Mouse (Mus musculus): ENCODE data around the gene Nhsl2. TPM values are rescaled to one million over a fixed set of nuclear protein-coding genes. Genes with fewer than 3 reads are reported as not detected.

The Nhsl2 gene
- polyA plus RNA-seq, 1 experiment = 10.9 TPM

GRCm38 (mm10) chrX:102065213-102065775, 216.1 kb downstream of the Nhsl2 start:
- peaks cover 2% of the 10 kb centered on the region; the same call in 1 of the 2 replicates for H3K4me1 ChIP-seq (ENCODE audit: control insufficient read depth, insufficient read depth, low read length)
- WGBS = 36% methylated on average over 4 of the region's 4 CpGs
- no peak for TF ChIP-seq POLR2A (IDR thresholded peaks at IDR 0.05; ENCODE audit: borderline replicate concordance, control insufficient read depth, low read depth, low read length)
- TF ChIP-seq CTCF (IDR thresholded peaks at IDR 0.05; ENCODE audit: control insufficient read depth, insufficient read depth, low read length) = no peak
- no peak overlapping the region for H3K4me3 ChIP-seq (replicated peaks; ENCODE audit: control insufficient read depth, low read depth, low read length)
- H3K27ac ChIP-seq (ENCODE audit: control insufficient read depth, insufficient read depth, low read depth, low read length, poor library complexity) = peak overlapping the region; percentile 10; the same call in 1 of the 2 replicates

GRCm38 (mm10) chrX:102066134-102066533, 216.9 kb downstream of the Nhsl2 start:
- WGBS = 26% methylated on average over 9 of the region's 9 CpGs

GRCm38 (mm10) chrX:102067118-102067517, 217.9 kb downstream of the Nhsl2 start:
- Histone ChIP-seq H3K4me3 (replicated peaks; ENCODE audit: control insufficient read depth, low read depth, low read length) (no peak overlapping the region), H3K4me1 (ENCODE audit: control insufficient read depth, insufficient read depth, low read length) (peaks cover 2% of the 10 kb centered on the region; the same call in 1 of the 2 replicates), H3K27ac (ENCODE audit: control insufficient read depth, insufficient read depth, low read depth, low read length, poor library complexity) (no peak overlapping the region)
- TF ChIP-seq CTCF (IDR thresholded peaks at IDR 0.05; ENCODE audit: control insufficient read depth, insufficient read depth, low read length) (no peak), POLR2A (IDR thresholded peaks at IDR 0.05; ENCODE audit: borderline replicate concordance, control insufficient read depth, low read depth, low read length) (no peak)
- 69% methylated on average over 6 of the region's 6 CpGs for WGBS

More at GRCm38 (mm10) chrX:102066134-102066533, 216.9 kb downstream of the Nhsl2 start:
- Histone ChIP-seq H3K27ac (ENCODE audit: control insufficient read depth, insufficient read depth, low read depth, low read length, poor library complexity) (no peak overlapping the region), H3K4me3 (replicated peaks; ENCODE audit: control insufficient read depth, low read depth, low read length) (no peak overlapping the region), H3K4me1 (ENCODE audit: control insufficient read depth, insufficient read depth, low read length) (peaks cover 2% of the 10 kb centered on the region; the same call in 1 of the 2 replicates)
- TF ChIP-seq CTCF (IDR thresholded peaks at IDR 0.05; ENCODE audit: control insufficient read depth, insufficient read depth, low read length) (peak; percentile 69), POLR2A (IDR thresholded peaks at IDR 0.05; ENCODE audit: borderline replicate concordance, control insufficient read depth, low read depth, low read length) (no peak)

- TF ChIP-seq POLR2A (IDR thresholded peaks at IDR 0.05; ENCODE audit: borderline replicate concordance, control insufficient read depth, low read depth, low read length) (no peak), CTCF (IDR thresholded peaks at IDR 0.05; ENCODE audit: control insufficient read depth, insufficient read depth, low read length) (no peak)
- 86% methylated on average over 24 of the region's 24 CpGs for WGBS
Observed at GRCm38 (mm10) chrX:102068811-102069540, 219.8 kb downstream of the Nhsl2 start.

GRCm38 (mm10) chrX:102070591-102071471, 221.6 kb downstream of the Nhsl2 start, which contains the start of gene Rtl5:
Gene Rtl5 (minus strand): TSS chrX:102071304.
- Histone ChIP-seq H3K4me1 (ENCODE audit: control insufficient read depth, insufficient read depth, low read length) (peaks cover 2% of the 10 kb centered on the region), H3K27ac (ENCODE audit: control insufficient read depth, insufficient read depth, low read depth, low read length, poor library complexity) (peak within 1 kb of the TSS; percentile 12; the same call in 1 of the 2 replicates), H3K4me3 (replicated peaks; ENCODE audit: control insufficient read depth, low read depth, low read length) (peak within 1 kb of the TSS; percentile 57)
- 7% methylated on average over 61 of the region's 61 CpGs for WGBS
- TF ChIP-seq CTCF (IDR thresholded peaks at IDR 0.05; ENCODE audit: control insufficient read depth, insufficient read depth, low read length) = no peak
- TF ChIP-seq POLR2A (IDR thresholded peaks at IDR 0.05; ENCODE audit: borderline replicate concordance, control insufficient read depth, low read depth, low read length) = peak; percentile 20; the same call in 1 of the 2 replicates

More at GRCm38 (mm10) chrX:102068811-102069540, 219.8 kb downstream of the Nhsl2 start:
- Histone ChIP-seq H3K4me3 (replicated peaks; ENCODE audit: control insufficient read depth, low read depth, low read length) (no peak overlapping the region), H3K4me1 (ENCODE audit: control insufficient read depth, insufficient read depth, low read length) (peaks cover 2% of the 10 kb centered on the region), H3K27ac (ENCODE audit: control insufficient read depth, insufficient read depth, low read depth, low read length, poor library complexity) (no peak overlapping the region)

GRCm38 (mm10) chrX:102071517-102071916, 222.3 kb downstream of the Nhsl2 start:
- Histone ChIP-seq H3K27ac (ENCODE audit: control insufficient read depth, insufficient read depth, low read depth, low read length, poor library complexity) (no peak overlapping the region), H3K4me1 (ENCODE audit: control insufficient read depth, insufficient read depth, low read length) (peaks cover 2% of the 10 kb centered on the region), H3K4me3 (replicated peaks; ENCODE audit: control insufficient read depth, low read depth, low read length) (no peak overlapping the region)
- no peak for TF ChIP-seq POLR2A (IDR thresholded peaks at IDR 0.05; ENCODE audit: borderline replicate concordance, control insufficient read depth, low read depth, low read length)
- TF ChIP-seq CTCF (IDR thresholded peaks at IDR 0.05; ENCODE audit: control insufficient read depth, insufficient read depth, low read length) = no peak
- 23% methylated on average over 2 of the region's 2 CpGs for WGBS

- peak overlapping the region; percentile 36; the same call in 1 of the 2 replicates for H3K27ac ChIP-seq (ENCODE audit: control insufficient read depth, insufficient read depth, low read depth, low read length, poor library complexity)
- TF ChIP-seq CTCF (IDR thresholded peaks at IDR 0.05; ENCODE audit: control insufficient read depth, insufficient read depth, low read length) (no peak), POLR2A (IDR thresholded peaks at IDR 0.05; ENCODE audit: borderline replicate concordance, control insufficient read depth, low read depth, low read length) (no peak)
- H3K4me1 ChIP-seq (ENCODE audit: control insufficient read depth, insufficient read depth, low read length) = peaks cover 2% of the 10 kb centered on the region
- 88% methylated on average over 14 of the region's 14 CpGs for WGBS
- H3K4me3 ChIP-seq (replicated peaks; ENCODE audit: control insufficient read depth, low read depth, low read length) = no peak overlapping the region
Observed at GRCm38 (mm10) chrX:102073605-102074325, 224.6 kb downstream of the Nhsl2 start.

Data from bone marrow, adult 2 months (tissue).